Mouse (Mus musculus): Measurements from ENCODE around the gene Sept4. TPM values are rescaled to one million over a fixed set of nuclear protein-coding genes. Genes with fewer than 3 reads are reported as not detected.

Gene Sept4
- polyA plus RNA-seq, 1 experiment = 159 TPM

DNA sequence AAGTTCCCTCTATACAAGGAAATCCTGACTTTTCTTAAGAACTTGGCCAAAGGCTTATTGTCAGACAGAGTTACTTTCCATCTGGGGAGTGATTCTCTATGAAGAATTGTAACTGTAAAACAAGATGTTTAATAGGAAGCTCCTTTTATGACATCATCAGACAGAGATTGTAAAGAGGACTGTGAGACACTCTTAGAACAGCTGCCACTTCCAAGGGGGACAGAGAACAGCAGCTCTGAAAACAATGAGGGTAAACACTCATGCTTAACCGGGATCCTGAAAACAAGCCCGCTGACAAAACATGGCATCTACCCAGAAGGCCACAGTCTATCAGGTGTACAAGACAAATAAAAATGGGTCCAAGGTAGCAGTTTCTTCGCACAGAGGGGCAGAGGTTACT lies 2.2 kb upstream of the Sept4 start, which contains the start of gene Gm11492:
Gm11492 (plus strand) TSS at position 153 of the 400 bp plus-strand sequence.
- Histone ChIP-seq H3K27me3 (ENCODE audit: control insufficient read depth, insufficient read depth, low read length) (no peaks in the 10 kb centered on the region), H3K4me3 (ENCODE audit: control insufficient read depth, low read depth, low read length) (peak within 1 kb of the TSS; percentile 70), H3K36me3 (ENCODE audit: control insufficient read depth, insufficient read depth, low read length) (no peaks in the 10 kb centered on the region), H3K27ac (ENCODE audit: control insufficient read depth, insufficient read depth, low read depth, low read length) (peak within 1 kb of the TSS; percentile 55), H3K4me1 (ENCODE audit: control insufficient read depth, insufficient read depth, low read length) (peaks cover 3% of the 10 kb centered on the region; the same call in 1 of the 2 replicates)
- TF ChIP-seq CTCF (IDR thresholded peaks at IDR 0.05; ENCODE audit: control insufficient read depth, insufficient read depth, insufficient replicate concordance, low read depth, low read length) (no peak), POLR2A (IDR thresholded peaks at IDR 0.05; ENCODE audit: control insufficient read depth, low read depth, low read length) (no peak)

DNA sequence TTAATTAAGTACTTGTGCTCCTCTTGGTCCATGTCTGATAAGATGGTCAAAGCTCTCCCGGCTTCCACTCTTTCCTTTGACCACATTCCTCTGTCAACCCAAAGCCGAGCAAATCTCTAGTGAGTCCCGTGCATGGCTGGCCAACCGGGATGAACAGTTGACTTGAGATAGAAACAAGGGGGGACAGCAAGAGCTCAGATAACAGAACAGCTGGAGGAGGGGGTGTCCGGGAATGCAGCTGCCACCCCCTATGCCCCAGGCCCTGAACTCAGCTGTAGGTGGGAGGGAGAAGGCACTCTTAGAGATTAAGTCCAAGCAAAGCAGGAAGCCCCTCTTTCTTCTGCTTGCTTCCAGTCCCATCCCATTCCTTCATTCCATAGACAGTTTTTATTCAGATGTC lies 2.0 kb downstream of the Sept4 start:
- Histone ChIP-seq H3K4me1 (ENCODE audit: control insufficient read depth, insufficient read depth, low read length) (peaks cover 4% of the 10 kb centered on the region; the same call in 1 of the 2 replicates), H3K36me3 (ENCODE audit: control insufficient read depth, insufficient read depth, low read length) (no peaks in the 10 kb centered on the region), H3K27me3 (ENCODE audit: control insufficient read depth, insufficient read depth, low read length) (no peaks in the 10 kb centered on the region), H3K4me3 (ENCODE audit: control insufficient read depth, low read depth, low read length) (no peak overlapping the region), H3K27ac (ENCODE audit: control insufficient read depth, insufficient read depth, low read depth, low read length) (no peak overlapping the region)
- TF ChIP-seq POLR2A (IDR thresholded peaks at IDR 0.05; ENCODE audit: control insufficient read depth, low read depth, low read length) (no peak), CTCF (IDR thresholded peaks at IDR 0.05; ENCODE audit: control insufficient read depth, insufficient read depth, insufficient replicate concordance, low read depth, low read length) (no peak)

DNA sequence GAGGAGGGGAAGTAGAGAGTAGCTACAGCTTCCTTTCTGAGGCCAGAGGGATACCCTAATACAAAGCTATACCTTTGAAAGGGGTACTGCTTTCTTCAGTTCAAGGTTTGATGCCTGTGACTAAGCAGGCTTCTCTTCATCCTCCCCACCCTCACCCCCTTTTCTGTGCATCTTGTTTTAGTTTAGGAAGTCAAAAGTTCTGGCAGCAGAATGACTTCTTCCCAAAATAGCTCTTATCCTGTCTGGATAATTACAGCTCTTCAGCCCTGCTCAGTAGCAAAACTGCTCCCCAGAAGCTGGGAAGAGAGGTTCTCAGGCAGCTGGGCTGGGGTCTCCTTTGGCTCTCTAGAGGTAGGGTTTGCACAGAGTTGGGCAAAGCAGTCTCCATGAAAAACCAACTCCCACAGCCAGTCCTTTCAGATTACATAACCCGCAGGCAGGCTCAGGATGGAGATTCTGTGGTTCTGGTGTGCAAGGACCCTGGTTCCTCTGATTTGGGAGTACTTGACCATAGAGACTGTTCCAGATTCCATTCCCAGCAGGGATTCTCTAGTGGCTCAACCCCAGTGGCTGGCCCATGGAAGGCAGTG lies 2.8 kb downstream of the Sept4 start:
- H3K4me3 ChIP-seq (ENCODE audit: control insufficient read depth, low read depth, low read length) = no peak overlapping the region
- H3K4me1 ChIP-seq (ENCODE audit: control insufficient read depth, insufficient read depth, low read length) = peaks cover 4% of the 10 kb centered on the region; the same call in 1 of the 2 replicates
- no peak overlapping the region for H3K27ac ChIP-seq (ENCODE audit: control insufficient read depth, insufficient read depth, low read depth, low read length)
- TF ChIP-seq CTCF (IDR thresholded peaks at IDR 0.05; ENCODE audit: control insufficient read depth, insufficient read depth, insufficient replicate concordance, low read depth, low read length) (no peak), POLR2A (IDR thresholded peaks at IDR 0.05; ENCODE audit: control insufficient read depth, low read depth, low read length) (no peak)
- H3K36me3 ChIP-seq (ENCODE audit: control insufficient read depth, insufficient read depth, low read length) = no peaks in the 10 kb centered on the region
- no peaks in the 10 kb centered on the region for H3K27me3 ChIP-seq (ENCODE audit: control insufficient read depth, insufficient read depth, low read length)

DNA sequence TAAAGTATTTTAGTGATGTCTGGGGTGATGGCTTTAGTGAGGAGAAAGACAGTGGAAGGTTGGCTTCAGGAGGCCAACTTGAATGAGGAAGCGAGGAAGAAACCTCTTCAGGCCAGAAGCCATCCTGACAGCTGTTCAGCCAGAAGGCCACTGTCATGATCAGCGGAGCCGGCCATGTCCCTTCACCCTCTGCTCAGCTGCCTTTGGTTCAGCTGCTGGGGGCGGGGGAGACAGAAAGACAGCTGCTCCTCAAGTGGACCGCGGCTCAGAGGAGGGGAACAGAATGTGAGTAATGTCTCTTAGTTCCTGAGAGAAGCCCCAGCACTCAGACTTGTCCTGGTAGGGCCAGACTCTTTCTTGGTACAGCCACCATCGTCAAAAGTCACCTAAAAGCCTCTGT lies 5.0 kb downstream of the Sept4 start:
- Histone ChIP-seq H3K36me3 (ENCODE audit: control insufficient read depth, insufficient read depth, low read length) (no peaks in the 10 kb centered on the region), H3K27ac (ENCODE audit: control insufficient read depth, insufficient read depth, low read depth, low read length) (no peak overlapping the region), H3K4me3 (ENCODE audit: control insufficient read depth, low read depth, low read length) (no peak overlapping the region), H3K27me3 (ENCODE audit: control insufficient read depth, insufficient read depth, low read length) (no peaks in the 10 kb centered on the region), H3K4me1 (ENCODE audit: control insufficient read depth, insufficient read depth, low read length) (peaks cover 6% of the 10 kb centered on the region)
- TF ChIP-seq CTCF (IDR thresholded peaks at IDR 0.05; ENCODE audit: control insufficient read depth, insufficient read depth, insufficient replicate concordance, low read depth, low read length) = no peak
- no peak for TF ChIP-seq POLR2A (IDR thresholded peaks at IDR 0.05; ENCODE audit: control insufficient read depth, low read depth, low read length)

DNA sequence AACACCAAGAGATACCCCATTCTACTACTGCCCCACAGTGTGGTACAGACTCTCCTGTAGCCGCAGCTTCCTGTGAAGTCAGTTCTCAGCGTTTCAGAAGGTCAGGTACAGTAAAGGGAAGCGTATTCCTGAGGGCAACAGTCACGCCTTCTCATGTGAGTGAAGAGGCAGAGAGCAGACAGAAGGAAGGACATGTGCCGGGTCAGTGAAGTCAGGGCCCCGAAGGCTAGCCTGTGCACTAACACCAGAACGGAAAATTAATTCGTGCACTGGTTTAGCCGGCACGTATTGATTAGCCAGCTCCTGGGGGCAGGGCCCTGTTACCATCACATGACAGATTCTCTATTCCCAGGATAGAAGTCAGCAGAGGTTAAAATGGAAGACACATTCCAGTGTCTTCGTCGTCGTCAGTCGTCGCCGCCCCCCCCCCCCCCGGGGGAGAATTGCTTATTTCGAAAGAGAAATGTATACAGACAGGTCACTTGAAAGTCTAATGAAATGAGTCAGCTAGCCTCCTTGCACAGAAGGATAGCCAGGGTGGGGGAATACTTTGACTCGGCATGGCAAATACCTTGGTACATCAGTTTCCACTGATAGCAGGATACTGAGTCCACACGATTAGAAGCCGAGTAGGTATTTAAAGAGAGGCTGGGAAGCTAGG lies 5.9 kb downstream of the Sept4 start:
- peaks cover 4% of the 10 kb centered on the region for H3K4me1 ChIP-seq (ENCODE audit: control insufficient read depth, insufficient read depth, low read length)

DNA sequence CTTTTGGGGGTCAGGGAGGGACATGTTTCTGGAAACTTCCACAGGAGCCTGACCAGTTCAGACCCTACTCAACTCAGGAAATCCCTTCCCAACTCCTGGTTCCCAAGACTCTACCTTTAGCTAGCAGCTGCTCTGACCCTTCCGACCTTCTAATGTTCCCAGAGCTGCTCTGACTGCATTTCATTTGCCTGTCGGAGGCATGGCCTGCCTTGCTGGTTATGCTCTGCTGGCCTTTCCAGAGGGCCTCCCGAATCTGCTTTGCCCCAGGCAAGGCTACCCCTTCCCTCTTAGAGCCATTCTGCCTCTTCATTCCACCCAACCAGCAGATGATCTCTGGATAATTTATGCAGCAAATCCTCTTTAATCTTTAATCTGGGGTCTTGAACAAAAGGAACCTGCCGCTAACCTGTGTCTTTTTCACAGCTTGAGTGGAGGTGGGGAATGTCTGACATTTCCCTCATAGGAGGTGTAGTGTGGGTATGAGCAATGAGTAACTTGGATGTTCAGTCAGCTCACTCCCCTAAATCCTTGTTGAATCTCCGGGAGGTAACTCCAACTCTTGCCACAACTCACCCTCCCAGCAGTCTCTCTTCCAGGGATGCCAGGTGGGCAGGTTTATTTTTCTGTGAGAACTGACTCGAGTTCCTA lies 9.0 kb downstream of the Sept4 start:
- Histone ChIP-seq H3K36me3 (ENCODE audit: control insufficient read depth, insufficient read depth, low read length) (no peaks in the 10 kb centered on the region), H3K4me1 (ENCODE audit: control insufficient read depth, insufficient read depth, low read length) (peaks cover 2% of the 10 kb centered on the region), H3K4me3 (ENCODE audit: control insufficient read depth, low read depth, low read length) (no peak overlapping the region), H3K27me3 (ENCODE audit: control insufficient read depth, insufficient read depth, low read length) (no peaks in the 10 kb centered on the region), H3K27ac (ENCODE audit: control insufficient read depth, insufficient read depth, low read depth, low read length) (no peak overlapping the region)
- no peak for TF ChIP-seq POLR2A (IDR thresholded peaks at IDR 0.05; ENCODE audit: control insufficient read depth, low read depth, low read length)
- no peak for TF ChIP-seq CTCF (IDR thresholded peaks at IDR 0.05; ENCODE audit: control insufficient read depth, insufficient read depth, insufficient replicate concordance, low read depth, low read length)

More for the DNA sequence above, 5.9 kb downstream of the Sept4 start:
- H3K27ac ChIP-seq (ENCODE audit: control insufficient read depth, insufficient read depth, low read depth, low read length) = no peak overlapping the region
- TF ChIP-seq POLR2A (IDR thresholded peaks at IDR 0.05; ENCODE audit: control insufficient read depth, low read depth, low read length) (no peak), CTCF (IDR thresholded peaks at IDR 0.05; ENCODE audit: control insufficient read depth, insufficient read depth, insufficient replicate concordance, low read depth, low read length) (no peak)
- no peaks in the 10 kb centered on the region for H3K27me3 ChIP-seq (ENCODE audit: control insufficient read depth, insufficient read depth, low read length)
- no peaks in the 10 kb centered on the region for H3K36me3 ChIP-seq (ENCODE audit: control insufficient read depth, insufficient read depth, low read length)
- no peak overlapping the region for H3K4me3 ChIP-seq (ENCODE audit: control insufficient read depth, low read depth, low read length)

DNA sequence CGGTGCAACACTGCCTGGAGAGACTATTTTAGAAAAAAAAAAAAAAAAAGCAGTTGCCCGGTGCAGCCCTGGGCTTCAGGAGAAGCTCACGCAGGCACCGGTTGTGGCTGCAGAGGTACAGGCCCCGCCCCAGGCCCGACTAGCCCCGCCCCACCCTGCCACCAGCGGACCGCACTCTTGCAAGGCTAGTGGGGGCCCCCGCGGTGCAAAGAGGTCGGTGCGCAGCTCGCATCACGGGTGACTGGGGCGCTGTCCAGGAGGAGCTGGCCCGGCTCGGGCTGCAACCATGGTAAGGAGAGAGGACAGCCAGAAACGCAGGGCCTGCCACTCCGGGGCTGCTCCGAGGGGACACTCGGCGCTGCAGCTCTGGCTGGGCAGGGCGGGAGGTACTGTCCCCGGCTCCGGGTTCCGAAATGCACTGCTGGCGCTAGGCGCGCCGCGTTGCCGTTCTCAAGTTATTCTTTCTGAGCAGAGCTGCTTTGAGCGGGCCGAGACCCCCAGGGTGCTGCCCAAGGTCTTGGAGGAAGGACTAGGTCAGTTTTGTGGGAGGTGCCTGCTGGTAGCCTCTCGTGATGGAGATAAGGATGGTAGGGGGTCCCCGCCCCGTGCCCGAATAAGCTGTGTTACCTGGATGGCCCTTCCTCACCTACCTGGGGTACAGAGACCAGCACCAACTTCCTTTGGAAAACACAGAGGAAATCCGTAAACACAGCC lies 9.7 kb downstream of the Sept4 start:
- H3K27me3 ChIP-seq (ENCODE audit: control insufficient read depth, insufficient read depth, low read length) = no peaks in the 10 kb centered on the region
- peak overlapping the region; percentile 12; the same call in 1 of the 2 replicates for H3K27ac ChIP-seq (ENCODE audit: control insufficient read depth, insufficient read depth, low read depth, low read length)
- peak overlapping the region; percentile 67 for H3K4me3 ChIP-seq (ENCODE audit: control insufficient read depth, low read depth, low read length)
- peaks cover 2% of the 10 kb centered on the region for H3K4me1 ChIP-seq (ENCODE audit: control insufficient read depth, insufficient read depth, low read length)
- no peaks in the 10 kb centered on the region for H3K36me3 ChIP-seq (ENCODE audit: control insufficient read depth, insufficient read depth, low read length)
- TF ChIP-seq CTCF (IDR thresholded peaks at IDR 0.05; ENCODE audit: control insufficient read depth, insufficient read depth, insufficient replicate concordance, low read depth, low read length) (no peak), POLR2A (IDR thresholded peaks at IDR 0.05; ENCODE audit: control insufficient read depth, low read depth, low read length) (no peak)
